Mouse (Mus musculus) skeletal muscle tissue, adult 2 months (tissue): ENCODE data around the gene Reln.

Source experiments
- DNase-seq: peaks from one replicate; pipeline ENCODE4 v3.0.0-alpha.2; 2012; ENCODE audit warnings: low read depth, low spot score

Gene Reln

GRCm38 (mm10) chr5:21934173-21934698 is 410.3 kb downstream of the Reln start:
- no peak for DNase-seq

- no peak for DNase-seq
Observed at GRCm38 (mm10) chr5:21933340-21934075, 411.0 kb downstream of the Reln start.

GRCm38 (mm10) chr5:21931151-21931550 is 413.4 kb downstream of the Reln start:
- DNase-seq: no peak

- DNase-seq: no peak
Observed at GRCm38 (mm10) chr5:21920310-21920709, 424.2 kb downstream of the Reln start.

GRCm38 (mm10) chr5:21919281-21919780 is 425.2 kb downstream of the Reln start:
- no peak for DNase-seq

- DNase-seq: no peak
Observed at GRCm38 (mm10) chr5:21915973-21916372, 428.5 kb downstream of the Reln start.

- DNase-seq: no peak
Observed at GRCm38 (mm10) chr5:21914776-21915175, 429.7 kb downstream of the Reln start.

- no peak for DNase-seq
Observed at GRCm38 (mm10) chr5:21912835-21913530, 431.5 kb downstream of the Reln start.

GRCm38 (mm10) chr5:21910726-21911125 is 433.8 kb downstream of the Reln start:
- no peak for DNase-seq

- no peak for DNase-seq
Observed at GRCm38 (mm10) chr5:21909713-21910112, 434.8 kb downstream of the Reln start.

- no peak for DNase-seq
Observed at GRCm38 (mm10) chr5:21901411-21901810, 443.1 kb downstream of the Reln start.

GRCm38 (mm10) chr5:21900891-21901290 is 443.6 kb downstream of the Reln start:
- no peak for DNase-seq

- DNase-seq: no peak
Observed at GRCm38 (mm10) chr5:21898875-21899274, 445.6 kb downstream of the Reln start.

- DNase-seq: no peak
Observed at GRCm38 (mm10) chr5:21896586-21896985, 447.9 kb downstream of the Reln start.

GRCm38 (mm10) chr5:21894168-21894567 is 450.3 kb downstream of the Reln start:
- DNase-seq: no peak

- no peak for DNase-seq
Observed at GRCm38 (mm10) chr5:21866750-21867149, 477.8 kb downstream of the Reln start.

- DNase-seq: no peak
Observed at GRCm38 (mm10) chr5:21866311-21866712, 478.2 kb downstream of the Reln start.

GRCm38 (mm10) chr5:21865346-21866107 is 479.0 kb downstream of the Reln start, which contains the start of gene Slc26a5:
Slc26a5 (minus strand) TSS chr5:21865604.
- no peak for DNase-seq

GRCm38 (mm10) chr5:21858653-21859052 is 485.8 kb downstream of the Reln start:
- no peak for DNase-seq

- no peak for DNase-seq
Observed at GRCm38 (mm10) chr5:21851679-21852340, 492.7 kb downstream of the Reln start.

- no peak for DNase-seq
Observed at GRCm38 (mm10) chr5:21847438-21847837, 497.1 kb downstream of the Reln start.
